Mouse (Mus musculus) myocyte (in vitro differentiated cells): Measurements from ENCODE around the gene Camta1.

Experiments used
- MAX ChIP-seq: IDR thresholded peaks from one replicate; pipeline ENCODE4 v1.6.1; 2011; ENCODE audit warnings: low read depth, mild to moderate bottlenecking, control low read depth
- POLR2AphosphoS2 ChIP-seq: IDR thresholded peaks from one replicate; pipeline ENCODE4 v1.6.1; 2011; ENCODE audit warnings: low read depth, control low read depth; ENCODE audit not compliant: insufficient read length
- USF1 ChIP-seq: IDR thresholded peaks from one replicate; pipeline ENCODE4 v1.6.1; 2011; ENCODE audit warnings: low read depth, mild to moderate bottlenecking, control low read depth, moderate library complexity

DNA sequence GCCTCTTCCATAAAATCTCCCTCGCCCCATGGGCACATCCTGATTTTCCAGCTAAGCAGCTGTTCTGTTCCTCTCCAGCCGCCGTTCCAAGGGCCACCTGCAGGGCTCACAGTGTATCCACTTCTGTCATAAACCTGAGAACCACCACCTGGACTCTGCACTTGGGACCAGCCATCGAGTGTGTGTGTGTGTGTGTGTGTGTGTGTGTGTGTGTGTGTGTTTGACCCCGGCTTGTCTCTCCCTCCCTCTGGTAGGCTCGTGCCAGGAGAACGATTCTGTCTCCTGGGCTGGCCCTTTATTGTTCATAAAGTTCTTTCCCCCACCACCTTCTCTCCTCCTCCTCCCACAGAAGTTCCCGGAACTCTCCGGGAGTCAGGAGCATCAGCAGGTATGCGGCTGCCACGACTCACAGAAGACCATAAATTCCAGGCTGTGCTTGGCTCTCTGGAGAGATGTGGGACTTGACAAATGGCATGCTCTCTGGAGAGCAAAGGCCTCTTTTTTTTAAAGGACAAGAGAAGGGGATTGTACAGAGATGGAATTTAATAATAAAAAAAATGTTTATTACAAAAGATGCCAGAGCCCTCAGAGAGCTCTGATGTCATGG, 366.3 kb downstream of the Camta1 start:
- TF ChIP-seq POLR2AphosphoS2 (no peak), USF1 (no peak), MAX (no peak)
